Mouse (Mus musculus) lung, embryonic 16.5 days (tissue): ENCODE results near the gene Psmb11. TPM values are rescaled to one million over a fixed set of nuclear protein-coding genes. Genes with fewer than 3 reads are reported as not detected.

Experiments used
- ATAC-seq: fragments of 200-750 bp; cut with Nextera tagmentation; 2 replicates; pipeline ENCODE4 v1.8.0; 2017; ENCODE audit warnings: low read depth, mild to moderate bottlenecking, moderate library complexity
- H3K27ac ChIP-seq: fragments of 300-500 bp; sonication (generic); 2 replicates; pipeline ENCODE4 v1.5.1; 2014; ENCODE audit warnings: mild to moderate bottlenecking, control low read depth, low read length
- H3K27me3 ChIP-seq: fragments of 300-500 bp; sonication (generic); 2 replicates; pipeline ENCODE4 v1.6.1; 2014; ENCODE audit warnings: low read depth, low read length, mixed read lengths; ENCODE audit not compliant: control insufficient read depth, insufficient read depth
- H3K36me3 ChIP-seq: fragments of 300-500 bp; sonication (generic); 2 replicates; pipeline ENCODE4 v1.6.1; 2014; ENCODE audit warnings: low read length; ENCODE audit not compliant: control insufficient read depth, insufficient read depth
- H3K4me1 ChIP-seq: fragments of 300-500 bp; sonication (generic); replicated peaks from 2 replicates; pipeline ENCODE4 v1.6.1; 2014; ENCODE audit warnings: low read length, mixed read lengths; ENCODE audit not compliant: control insufficient read depth, insufficient read depth
- H3K4me2 ChIP-seq: fragments of 300-500 bp; sonication (generic); 2 replicates; pipeline ENCODE4 v1.6.1; 2014; ENCODE audit warnings: low read depth, low read length, control low read depth
- H3K4me3 ChIP-seq: fragments of 300-500 bp; sonication (generic); 2 replicates; pipeline ENCODE4 v1.5.1; 2014; ENCODE audit warnings: mild to moderate bottlenecking, low read length, control low read depth
- H3K9ac ChIP-seq: fragments of 300-500 bp; sonication (generic); 2 replicates; pipeline ENCODE4 v1.6.1; 2014; ENCODE audit warnings: low read length, control low read depth
- H3K9me3 ChIP-seq: fragments of 300-500 bp; sonication (generic); 2 replicates; pipeline ENCODE4 v1.6.1; 2016; ENCODE audit warnings: low read length; ENCODE audit not compliant: control insufficient read depth
- WGBS: fragments of 180-500 bp; shearing (Covaris S2); extraction: QIAGEN DNeasy Blood & Tissue Kit; methylation state at CpG from one replicate; pipeline ENCODE4 v1.1.7; 2014; 5-methylcytosine and 5-hydroxymethylcytosine counted together
- microRNA counts: library from miRNA; unstranded; fragments of <30 nt; microRNA quantifications from one replicate; lab custom pipeline; 2016
- microRNA-seq: library from miRNA; unstranded; fragments of <30 nt; microRNA quantifications from one replicate; pipeline ENCODE4, GENCODE M21; 2016
- polyA plus RNA-seq: library from polyadenylated mRNA; unstranded; fragments of >200 nt; fragmentation: Nextera tagmentation; extraction: Ambion mirVana; gene quantifications from 2 replicates; pipeline ENCODE4 v1.2.1, GENCODE M21; 2015

The Psmb11 gene
- polyA plus RNA-seq, 1 experiment from 2014 or later, result 1.2 TPM

- Histone ChIP-seq H3K4me3 (no peak overlapping the region), H3K27me3 (no peaks in the 10 kb centered on the region), H3K9ac (no peak overlapping the region), H3K4me1 (no peaks in the 10 kb centered on the region), H3K4me2 (no peak overlapping the region), H3K36me3 (peaks cover 72% of the 10 kb centered on the region), H3K9me3 (no peaks in the 10 kb centered on the region), H3K27ac (no peak overlapping the region)
- WGBS, result 90% methylated on average over 2 of the region's 2 CpGs
- ATAC-seq, result no peak
Observed at GRCm38 (mm10) chr14:54660009-54660408, 38.8 kb downstream of the Psmb11 start.

GRCm38 (mm10) chr14:54664477-54665222 lies 43.4 kb downstream of the Psmb11 start:
- Histone ChIP-seq H3K4me3 (no peak overlapping the region), H3K27ac (no peak overlapping the region)

GRCm38 (mm10) chr14:54669381-54669780 lies 48.1 kb downstream of the Psmb11 start:
- no peak overlapping the region for H3K27ac ChIP-seq
- H3K9ac ChIP-seq, result no peak overlapping the region
- WGBS, result 76% methylated on average over 4 of the region's 4 CpGs
- H3K36me3 ChIP-seq, result peaks cover 44% of the 10 kb centered on the region
- H3K9me3 ChIP-seq, result no peaks in the 10 kb centered on the region
- H3K4me3 ChIP-seq, result no peak overlapping the region
- no peak overlapping the region for H3K4me2 ChIP-seq
- no peaks in the 10 kb centered on the region for H3K27me3 ChIP-seq
- no peaks in the 10 kb centered on the region; the same call in 1 of the 2 replicates for H3K4me1 ChIP-seq
- ATAC-seq, result no peak

More at GRCm38 (mm10) chr14:54664477-54665222, 43.4 kb downstream of the Psmb11 start:
- H3K36me3 ChIP-seq, result peaks cover 77% of the 10 kb centered on the region
- H3K4me2 ChIP-seq, result no peak overlapping the region
- no peaks in the 10 kb centered on the region for H3K27me3 ChIP-seq
- H3K4me1 ChIP-seq, result no peaks in the 10 kb centered on the region
- H3K9me3 ChIP-seq, result no peaks in the 10 kb centered on the region
- no peak for ATAC-seq
- no peak overlapping the region for H3K9ac ChIP-seq
- WGBS, result 86% methylated on average over 10 of the region's 10 CpGs

- no peak overlapping the region for H3K9ac ChIP-seq
- 0 out of 2 replicates have a peak overlapping the region, but pooled peaks have one; percentile 1 for H3K27ac ChIP-seq
- H3K36me3 ChIP-seq, result peaks cover 29% of the 10 kb centered on the region
- no peaks in the 10 kb centered on the region for H3K27me3 ChIP-seq
- H3K9me3 ChIP-seq, result no peaks in the 10 kb centered on the region
- H3K4me3 ChIP-seq, result no peak overlapping the region
- peak; percentile 26; the same call in 1 of the 2 replicates for ATAC-seq
- no peaks in the 10 kb centered on the region; the same call in 1 of the 2 replicates for H3K4me1 ChIP-seq
- WGBS, result 42% methylated on average over 2 of the region's 2 CpGs
- H3K4me2 ChIP-seq, result no peak overlapping the region
Observed at GRCm38 (mm10) chr14:54674317-54674716, 53.1 kb downstream of the Psmb11 start.

- no peak overlapping the region for H3K9ac ChIP-seq
- ATAC-seq, result no peak
- H3K27ac ChIP-seq, result no peak overlapping the region
- no peak overlapping the region for H3K4me3 ChIP-seq
- no peaks in the 10 kb centered on the region for H3K27me3 ChIP-seq
- WGBS, result 89% methylated on average over 5 of the region's 5 CpGs
- H3K9me3 ChIP-seq, result no peaks in the 10 kb centered on the region
- peaks cover 28% of the 10 kb centered on the region for H3K36me3 ChIP-seq
- H3K4me1 ChIP-seq, result no peaks in the 10 kb centered on the region; the same call in 1 of the 2 replicates
- H3K4me2 ChIP-seq, result no peak overlapping the region
Observed at GRCm38 (mm10) chr14:54676290-54676689, 55.1 kb downstream of the Psmb11 start.

- no peak for ATAC-seq
- Histone ChIP-seq H3K36me3 (peaks cover 33% of the 10 kb centered on the region), H3K4me3 (no peak overlapping the region), H3K9me3 (no peaks in the 10 kb centered on the region), H3K4me2 (no peak overlapping the region), H3K4me1 (peaks cover 3% of the 10 kb centered on the region; the same call in 1 of the 2 replicates), H3K27ac (no peak overlapping the region), H3K9ac (no peak overlapping the region), H3K27me3 (no peaks in the 10 kb centered on the region)
- 77% methylated on average over 16 of the region's 16 CpGs for WGBS
Observed at GRCm38 (mm10) chr14:54678657-54679304, 57.5 kb downstream of the Psmb11 start.

MicroRNAs encoded within 50 kb of the gene (microRNA counts, 519-probe panel; counts per million panel counts)
- microRNA mmu-miR-686 (lab: Ali Mortazavi, UCI), result not detected

Small RNAs within 50 kb of the gene (microRNA-seq; reads per million reads assigned to microRNA genes)
- gene Mir686 (not detected), gene Mir6948 (not detected)

Other genes with a start within 250 kb of the Psmb11 start
- 14.2 and 17.0 TPM in 2 replicates for gene Slc7a7, start 203.7 kb upstream of the Psmb11 start, polyA plus RNA-seq
- gene Mrpl52, start 194.5 kb upstream of the Psmb11 start, polyA plus RNA-seq, result 258 and 287 TPM in 2 replicates
- 176 and 183 TPM in 2 replicates for gene Mmp14, start 189.8 kb upstream of the Psmb11 start, polyA plus RNA-seq
- gene Lrp10, start 157.3 kb upstream of the Psmb11 start, polyA plus RNA-seq, result 61.9 and 64.2 TPM in 2 replicates
- gene Rem2, start 145.3 kb upstream of the Psmb11 start, polyA plus RNA-seq, result 19.6 and 22.4 TPM in 2 replicates
- gene Prmt5, start 103.9 kb upstream of the Psmb11 start, polyA plus RNA-seq, result 73.5 and 77.6 TPM in 2 replicates
- 52.3 and 57.1 TPM in 2 replicates for gene Haus4, start 66.8 kb upstream of the Psmb11 start, polyA plus RNA-seq
- gene Ajuba, start 43.9 kb upstream of the Psmb11 start, polyA plus RNA-seq, result 41.1 and 41.2 TPM in 2 replicates
- gene 4931414P19Rik, start 15.4 kb upstream of the Psmb11 start, polyA plus RNA-seq, result 11.6 and 12.7 TPM in 2 replicates
- 352 and 366 TPM in 2 replicates for gene Psmb5, start 3.4 kb upstream of the Psmb11 start, polyA plus RNA-seq
- not detected in 2 replicates for gene Gm17606, start 19.5 kb downstream of the Psmb11 start, polyA plus RNA-seq
- gene Cdh24, start 19.9 kb downstream of the Psmb11 start, polyA plus RNA-seq, result 2.1 and 2.8 TPM in 2 replicates
- 73.4 and 78.9 TPM in 2 replicates for gene 1700123O20Rik, start 64.8 kb downstream of the Psmb11 start, polyA plus RNA-seq
- 106 and 116 TPM in 2 replicates for gene Acin1, start 65.5 kb downstream of the Psmb11 start, polyA plus RNA-seq
- gene Gm29776, start 77.4 kb downstream of the Psmb11 start, polyA plus RNA-seq, result 0.11 and 0.19 TPM in 2 replicates
- 0.28 TPM in 1 of 2 replicates, not detected in the other for gene Cebpe, start 90.7 kb downstream of the Psmb11 start, polyA plus RNA-seq
- gene Slc7a8, start 160.5 kb downstream of the Psmb11 start, polyA plus RNA-seq, result 1.9 and 2.0 TPM in 2 replicates
- gene Rnf212b, start 192.7 kb downstream of the Psmb11 start, polyA plus RNA-seq, result not detected in 2 replicates
- 10.2 and 13.2 TPM in 2 replicates for gene Homez, start 249.5 kb downstream of the Psmb11 start, polyA plus RNA-seq